Mouse (Mus musculus): ENCODE measurements around the gene Sema4g. TPM values are rescaled to one million over a fixed set of nuclear protein-coding genes. Genes with fewer than 3 reads are reported as not detected.

Gene Sema4g
- polyA plus RNA-seq, 1 experiment, result not detected

- peak overlapping the region; percentile 90 for H3K27ac ChIP-seq (ENCODE audit: insufficient read depth, low read depth, low read length)
- peaks cover 36% of the 10 kb centered on the region for H3K4me1 ChIP-seq (ENCODE audit: control insufficient read depth, insufficient read depth, low read length)
- WGBS, result 4% methylated on average over 18 of the region's 18 CpGs
- H3K4me3 ChIP-seq (ENCODE audit: insufficient read depth, low read depth, low read length), result peak overlapping the region; percentile 57
- no peak for TF ChIP-seq CTCF (IDR thresholded peaks at IDR 0.05; ENCODE audit: insufficient read depth, low read depth, low read length)
- no peak for TF ChIP-seq POLR2A (IDR thresholded peaks at IDR 0.05; ENCODE audit: insufficient read depth, low read depth, low read length)
Observed at GRCm38 (mm10) chr19:45016341-45017215, 27.7 kb downstream of the Sema4g start.

- 0 out of 2 replicates have a peak, but pooled peaks have one; percentile 11 for TF ChIP-seq CTCF (IDR thresholded peaks at IDR 0.05; ENCODE audit: insufficient read depth, low read depth, low read length)
- TF ChIP-seq POLR2A (IDR thresholded peaks at IDR 0.05; ENCODE audit: insufficient read depth, low read depth, low read length), result no peak
- H3K4me3 ChIP-seq (ENCODE audit: insufficient read depth, low read depth, low read length), result peak overlapping the region; percentile 57
- peak overlapping the region; percentile 81 for H3K27ac ChIP-seq (ENCODE audit: insufficient read depth, low read depth, low read length)
- H3K4me1 ChIP-seq (ENCODE audit: control insufficient read depth, insufficient read depth, low read length), result peaks cover 38% of the 10 kb centered on the region
- WGBS, result under 1% methylated on average over 27 of the region's 27 CpGs
Observed at GRCm38 (mm10) chr19:45017216-45017771, 28.4 kb downstream of the Sema4g start.

DNA sequence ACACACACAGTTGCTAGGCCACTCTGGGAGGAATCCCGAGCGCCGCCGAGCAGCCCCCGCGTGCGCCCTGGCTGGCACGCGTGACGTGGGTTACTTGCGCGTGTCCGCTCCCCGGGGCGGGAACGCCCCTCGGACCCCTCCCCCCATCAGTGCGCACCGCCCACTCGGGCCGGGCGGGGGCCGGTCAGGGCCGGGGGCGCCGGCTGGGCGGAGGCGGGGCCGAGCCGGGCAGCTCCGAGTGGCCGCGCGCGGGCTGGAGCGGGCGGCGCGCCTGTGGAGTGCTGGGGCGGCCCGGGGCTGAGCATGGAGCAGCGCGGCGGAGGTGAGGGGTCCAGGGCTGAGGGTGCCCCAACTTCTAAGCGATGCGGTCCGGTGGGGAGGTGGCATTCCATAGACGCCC lies 29.0 kb downstream of the Sema4g start:
- TF ChIP-seq POLR2A (IDR thresholded peaks at IDR 0.05; ENCODE audit: insufficient read depth, low read depth, low read length) (no peak), CTCF (IDR thresholded peaks at IDR 0.05; ENCODE audit: insufficient read depth, low read depth, low read length) (no peak)
- 1% methylated on average over 48 of the region's 48 CpGs for WGBS
- peak overlapping the region; percentile 77 for H3K27ac ChIP-seq (ENCODE audit: insufficient read depth, low read depth, low read length)
- H3K4me1 ChIP-seq (ENCODE audit: control insufficient read depth, insufficient read depth, low read length), result peaks cover 40% of the 10 kb centered on the region
- H3K4me3 ChIP-seq (ENCODE audit: insufficient read depth, low read depth, low read length), result peak overlapping the region; percentile 57

DNA sequence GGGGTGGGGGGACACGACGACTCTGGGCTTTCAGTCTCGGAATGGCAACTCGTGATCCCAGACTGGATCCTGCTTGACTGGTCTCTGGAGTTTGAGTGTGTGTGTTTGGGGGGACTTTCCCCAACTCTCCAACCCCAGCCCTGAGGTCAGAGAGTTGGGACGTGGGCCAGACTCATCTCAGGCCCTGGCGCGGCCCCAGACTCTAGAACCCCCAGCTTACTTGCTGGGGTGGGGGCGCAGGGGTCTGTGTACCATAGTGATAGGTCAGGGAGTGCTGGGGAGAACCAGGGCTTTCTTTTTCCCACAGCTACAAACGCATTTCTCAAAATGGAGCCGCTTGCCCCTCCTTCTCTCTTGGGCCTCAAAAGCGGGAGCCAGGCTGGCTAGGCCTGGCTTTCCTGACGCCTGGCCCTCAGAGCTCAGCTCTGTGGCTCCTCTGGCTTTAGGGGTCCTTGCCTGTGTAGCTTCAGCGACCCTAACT lies 29.5 kb downstream of the Sema4g start:
- WGBS, result 4% methylated on average over 13 of the region's 13 CpGs
- peak overlapping the region; percentile 81 for H3K27ac ChIP-seq (ENCODE audit: insufficient read depth, low read depth, low read length)
- H3K4me3 ChIP-seq (ENCODE audit: insufficient read depth, low read depth, low read length), result peak overlapping the region; percentile 57
- TF ChIP-seq POLR2A (IDR thresholded peaks at IDR 0.05; ENCODE audit: insufficient read depth, low read depth, low read length) (no peak), CTCF (IDR thresholded peaks at IDR 0.05; ENCODE audit: insufficient read depth, low read depth, low read length) (no peak)
- peaks cover 40% of the 10 kb centered on the region for H3K4me1 ChIP-seq (ENCODE audit: control insufficient read depth, insufficient read depth, low read length)

DNA sequence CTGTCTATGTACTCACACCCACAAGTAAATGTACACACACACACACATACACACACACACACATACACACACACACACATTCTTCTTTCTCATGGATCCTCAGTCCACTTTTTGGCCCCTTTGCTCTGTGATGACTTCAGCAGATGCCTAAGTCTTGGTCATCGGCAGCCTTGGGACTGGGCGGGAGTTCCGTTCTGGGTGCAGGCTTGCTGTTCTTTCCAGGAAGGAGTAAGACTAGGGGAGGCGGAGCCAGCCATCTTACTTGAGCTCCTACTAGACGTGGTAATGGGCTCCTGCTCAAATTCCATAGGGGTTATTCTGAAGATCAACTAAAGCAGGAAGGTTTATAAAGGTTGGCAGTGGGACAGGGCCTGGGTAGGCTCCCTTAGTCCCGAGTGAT lies 31.4 kb downstream of the Sema4g start:
- TF ChIP-seq CTCF (IDR thresholded peaks at IDR 0.05; ENCODE audit: insufficient read depth, low read depth, low read length), result no peak
- Histone ChIP-seq H3K4me1 (ENCODE audit: control insufficient read depth, insufficient read depth, low read length) (peaks cover 33% of the 10 kb centered on the region), H3K27ac (ENCODE audit: insufficient read depth, low read depth, low read length) (no peak overlapping the region), H3K4me3 (ENCODE audit: insufficient read depth, low read depth, low read length) (no peak overlapping the region)
- 56% methylated on average over 6 of the region's 6 CpGs for WGBS

DNA sequence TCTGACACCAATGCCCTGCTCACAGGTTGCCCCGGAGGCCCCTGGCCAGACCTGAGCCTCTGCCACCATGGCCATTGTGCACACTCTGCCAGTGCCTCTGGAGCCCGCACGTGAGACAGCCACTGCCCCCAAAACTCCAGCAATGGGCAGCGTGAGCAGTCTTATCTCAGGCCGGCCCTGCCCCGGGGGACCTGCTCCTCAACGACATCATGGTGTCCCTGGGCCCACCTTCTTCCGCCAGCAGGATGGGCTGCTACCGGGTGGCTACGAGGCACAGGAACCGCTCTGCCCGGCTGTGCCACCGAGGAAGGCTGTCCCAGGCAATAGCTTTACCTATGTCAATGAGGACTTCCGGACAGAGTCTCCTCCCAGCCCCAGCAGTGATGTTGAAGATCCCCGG lies 32.5 kb downstream of the Sema4g start:
- Histone ChIP-seq H3K4me3 (ENCODE audit: insufficient read depth, low read depth, low read length) (no peak overlapping the region), H3K4me1 (ENCODE audit: control insufficient read depth, insufficient read depth, low read length) (peaks cover 23% of the 10 kb centered on the region), H3K27ac (ENCODE audit: insufficient read depth, low read depth, low read length) (no peak overlapping the region)
- TF ChIP-seq CTCF (IDR thresholded peaks at IDR 0.05; ENCODE audit: insufficient read depth, low read depth, low read length) (no peak), POLR2A (IDR thresholded peaks at IDR 0.05; ENCODE audit: insufficient read depth, low read depth, low read length) (no peak)
- 86% methylated on average over 15 of the region's 15 CpGs for WGBS

GRCm38 (mm10) chr19:45023993-45024392 lies 35.1 kb downstream of the Sema4g start:
- Histone ChIP-seq H3K4me3 (ENCODE audit: insufficient read depth, low read depth, low read length) (no peak overlapping the region), H3K27ac (ENCODE audit: insufficient read depth, low read depth, low read length) (no peak overlapping the region), H3K4me1 (ENCODE audit: control insufficient read depth, insufficient read depth, low read length) (peaks cover 24% of the 10 kb centered on the region; the same call in 1 of the 2 replicates)
- WGBS, result 88% methylated on average over 11 of the region's 11 CpGs
- TF ChIP-seq CTCF (IDR thresholded peaks at IDR 0.05; ENCODE audit: insufficient read depth, low read depth, low read length) (no peak), POLR2A (IDR thresholded peaks at IDR 0.05; ENCODE audit: insufficient read depth, low read depth, low read length) (no peak)

GRCm38 (mm10) chr19:45024775-45025174 lies 35.9 kb downstream of the Sema4g start:
- H3K4me1 ChIP-seq (ENCODE audit: control insufficient read depth, insufficient read depth, low read length), result peaks cover 24% of the 10 kb centered on the region; the same call in 1 of the 2 replicates
- no peak overlapping the region for H3K27ac ChIP-seq (ENCODE audit: insufficient read depth, low read depth, low read length)
- no peak for TF ChIP-seq CTCF (IDR thresholded peaks at IDR 0.05; ENCODE audit: insufficient read depth, low read depth, low read length)
- WGBS, result 90% methylated on average over 20 of the region's 20 CpGs
- H3K4me3 ChIP-seq (ENCODE audit: insufficient read depth, low read depth, low read length), result no peak overlapping the region

GRCm38 (mm10) chr19:45025937-45026568 lies 37.2 kb downstream of the Sema4g start:
- H3K4me3 ChIP-seq (ENCODE audit: insufficient read depth, low read depth, low read length), result no peak overlapping the region
- H3K4me1 ChIP-seq (ENCODE audit: control insufficient read depth, insufficient read depth, low read length), result peaks cover 23% of the 10 kb centered on the region
- H3K27ac ChIP-seq (ENCODE audit: insufficient read depth, low read depth, low read length), result no peak overlapping the region
- TF ChIP-seq POLR2A (IDR thresholded peaks at IDR 0.05; ENCODE audit: insufficient read depth, low read depth, low read length) (no peak), CTCF (IDR thresholded peaks at IDR 0.05; ENCODE audit: insufficient read depth, low read depth, low read length) (no peak)
- 93% methylated on average over 37 of the region's 37 CpGs for WGBS
